Mouse (Mus musculus) heart, postnatal 36 days (tissue): ENCODE data around the gene Pam16. TPM values are rescaled to one million over a fixed set of nuclear protein-coding genes. Genes with fewer than 3 reads are reported as not detected.

Source experiments
- total RNA-seq, 2 experiments: library from RNA; stranded (reverse); gene quantifications; 2 replicates each; pipeline ENCODE4 v1.2.3; 2021

Gene Pam16
- total RNA-seq, 2 experiments from 2014 or later = 134 to 150 TPM

Other genes with a start within 250 kb of the Pam16 start
- 10 to 100 TPM; 25.5 to 25.7 TPM for gene Adcy9, start 204.5 kb downstream of the Pam16 start, total RNA-seq
- 1,000 to 10,000 TPM in 1 of 2 experiments, 100 to 1,000 TPM in 1; 873 to 1,040 TPM for gene Srl, start 83.2 kb downstream of the Pam16 start, total RNA-seq
- gene Tfap4, start 65.1 kb downstream of the Pam16 start, total RNA-seq = 1 to 10 TPM; 4.4 to 4.6 TPM
- gene Glis2, start 30.3 kb downstream of the Pam16 start, total RNA-seq = 10 to 100 TPM; 16.0 to 16.7 TPM
- gene Vasn, start 15.0 kb upstream of the Pam16 start, total RNA-seq = 10 to 100 TPM in 1 of 2 experiments, 1 to 10 TPM in 1; 9.2 to 11.0 TPM
- 100 to 1,000 TPM; 143 to 164 TPM for gene Dnaja3, start 15.0 kb upstream of the Pam16 start, total RNA-seq
- 10 to 100 TPM; 13.0 to 13.7 TPM for gene Coro7, start 54.8 kb upstream of the Pam16 start, total RNA-seq
- gene Nmral1, start 94.4 kb upstream of the Pam16 start, total RNA-seq = 1 to 10 TPM; 2.8 to 3.4 TPM
- 10 to 100 TPM; 72.2 to 88.2 TPM for gene Hmox2, start 101.4 kb upstream of the Pam16 start, total RNA-seq
- 10 to 100 TPM; 59.0 to 66.1 TPM for gene Cdip1, start 165.3 kb upstream of the Pam16 start, total RNA-seq
- not detected for gene 4930562C15Rik, start 210.4 kb upstream of the Pam16 start, total RNA-seq